In genomic region chr4:148472436-148473174, GRCm38 (mm10) we compare ENCODE assay signal across 27 mouse cellular contexts. TPM values are rescaled to one million over a fixed set of nuclear protein-coding genes. Genes with fewer than 3 reads are reported as not detected.
A peak's percentile ranks its signal among the peaks of the same experiment; 100 is the strongest.
DNase-seq lines count a peak whose midpoint lies in the region; ATAC-seq lines count a peak whose summit lies in the region.
"Had no signal": no experiment of that assay in that cellular context is flagged by ENCODE, and none has a peak within 500 bp of the region (broad histone marks: within the 10 kb centered on the region; RNA-seq: fewer than 3 reads in every experiment).

No protein-coding gene starts in this region.

- H3K9me3 ChIP-seq in embryonic facial prominence, embryonic 13.5 days = no peaks in the 10 kb centered on the region
- no peaks in the 10 kb centered on the region for H3K9me3 ChIP-seq in embryonic facial prominence, embryonic 10.5 days
- H3K9me3 ChIP-seq in kidney, embryonic 15.5 days (replicated peaks) = no peaks in the 10 kb centered on the region
- no peaks in the 10 kb centered on the region for H3K9me3 ChIP-seq in limb, embryonic 11.5 days (ENCODE audit: control insufficient read depth, low read length)
- H3K9me3 ChIP-seq: embryonic facial prominence, embryonic 15.5 days; heart, embryonic 12.5 days; midbrain, embryonic 10.5 days; neural tube, embryonic 13.5 days had no signal

- H3K36me3 ChIP-seq in embryonic facial prominence, embryonic 13.5 days = peaks cover 97% of the 10 kb centered on the region
- peaks cover 99% of the 10 kb centered on the region for H3K36me3 ChIP-seq in embryonic facial prominence, embryonic 10.5 days (replicated peaks)
- H3K36me3 ChIP-seq in kidney, embryonic 15.5 days = peaks cover 96% of the 10 kb centered on the region
- peaks cover 23% of the 10 kb centered on the region for H3K36me3 ChIP-seq in limb, embryonic 11.5 days (ENCODE audit: control insufficient read depth, insufficient read depth, low read length)

- no peak for DNase-seq in embryonic facial prominence, embryonic 10.5 days (ENCODE audit: low spot score)
- no peak for DNase-seq in kidney, postnatal 4 days
- peak; percentile 28 for DNase-seq in adipocyte (ENCODE audit: low spot score)
- DNase-seq in limb, embryonic 11.5 days (ENCODE audit: low spot score) = no peak
- DNase-seq in T-cell, adult 2 months (ENCODE audit: low spot score) = no peak
- no peak for DNase-seq in ovary, postnatal 10 days (ENCODE audit: low spot score)
- DNase-seq: cerebellum, adult 2 months; cerebellum, postnatal 36 days; embryo, embryonic 11 days; gastrocnemius, postnatal 14 days; heart, postnatal 10 days; lung, adult 18-20 months; lung, postnatal 10 days; right cerebral cortex, adult 18-20 months; right cerebral cortex, postnatal 4 days; thymus, postnatal 14 days had no signal

- no peak for ATAC-seq in embryonic facial prominence, embryonic 13.5 days (ENCODE audit: insufficient number of reproducible peaks, insufficient read depth, low FRiP score, low TSS enrichment, low read depth)
- no peak for ATAC-seq in kidney, embryonic 15.5 days (replicated peaks; ENCODE audit: low FRiP score)
- no peak for ATAC-seq in limb, embryonic 11.5 days (ENCODE audit: insufficient number of reproducible peaks, low FRiP score, low TSS enrichment, low read depth)
- ATAC-seq: forebrain, embryonic 14.5 days; hindbrain, postnatal 0 days; intestine, embryonic 16.5 days; midbrain, embryonic 16.5 days had no signal

- H3K27ac ChIP-seq in embryonic facial prominence, embryonic 13.5 days = no peak overlapping the region
- no peak overlapping the region for H3K27ac ChIP-seq in embryonic facial prominence, embryonic 10.5 days (replicated peaks)
- peak overlapping the region; percentile 38; the same call in 1 of the 2 replicates for H3K27ac ChIP-seq in kidney, embryonic 15.5 days
- peak overlapping the region; percentile 71 for H3K27ac ChIP-seq in limb, embryonic 11.5 days (replicated peaks; ENCODE audit: low read depth, low read length)
- H3K27ac ChIP-seq: hindbrain, postnatal 0 days; midbrain, embryonic 10.5 days; neural tube, embryonic 13.5 days had no signal

- peak overlapping the region; percentile 44; the same call in 1 of the 2 replicates for H3K9ac ChIP-seq in embryonic facial prominence, embryonic 13.5 days
- no peak overlapping the region for H3K9ac ChIP-seq in kidney, embryonic 15.5 days
- H3K9ac ChIP-seq in limb, embryonic 11.5 days (ENCODE audit: low read length) = no peak overlapping the region
- H3K9ac ChIP-seq: embryonic facial prominence, embryonic 15.5 days; heart, embryonic 12.5 days; neural tube, embryonic 13.5 days had no signal

- H3K4me3 ChIP-seq in embryonic facial prominence, embryonic 13.5 days = no peak overlapping the region
- H3K4me3 ChIP-seq in embryonic facial prominence, embryonic 10.5 days = no peak overlapping the region
- H3K4me3 ChIP-seq in kidney, embryonic 15.5 days (replicated peaks) = no peak overlapping the region
- H3K4me3 ChIP-seq in limb, embryonic 11.5 days (ENCODE audit: low read depth, low read length) = no peak overlapping the region
- H3K4me3 ChIP-seq: embryonic facial prominence, embryonic 15.5 days; heart, embryonic 12.5 days; midbrain, embryonic 10.5 days; myocyte; neural tube, embryonic 13.5 days had no signal

- H3K4me2 ChIP-seq in embryonic facial prominence, embryonic 13.5 days = no peak overlapping the region
- H3K4me2 ChIP-seq in kidney, embryonic 15.5 days = no peak overlapping the region
- H3K4me2 ChIP-seq in limb, embryonic 11.5 days (ENCODE audit: low read depth, severe bottlenecking) = no peak overlapping the region
- H3K4me2 ChIP-seq: embryonic facial prominence, embryonic 15.5 days; heart, embryonic 12.5 days; neural tube, embryonic 13.5 days had no signal

- 89% methylated on average over 8 of the region's 8 CpGs for WGBS in embryonic facial prominence, embryonic 13.5 days
- 91% methylated on average over 8 of the region's 8 CpGs for WGBS in embryonic facial prominence, embryonic 10.5 days
- WGBS in kidney, embryonic 15.5 days = 94% methylated on average over 8 of the region's 8 CpGs
- 93% methylated on average over 8 of the region's 8 CpGs for whole genome bisulfite sequencing in limb, embryonic 11.5 days

- H3K27me3 ChIP-seq in embryonic facial prominence, embryonic 13.5 days = no peaks in the 10 kb centered on the region
- no peaks in the 10 kb centered on the region for H3K27me3 ChIP-seq in embryonic facial prominence, embryonic 10.5 days (replicated peaks; ENCODE audit: low read depth, poor library complexity, severe bottlenecking)
- H3K27me3 ChIP-seq in kidney, embryonic 15.5 days = no peaks in the 10 kb centered on the region
- H3K27me3 ChIP-seq in limb, embryonic 11.5 days (ENCODE audit: control insufficient read depth, insufficient read depth, low read length) = no peaks in the 10 kb centered on the region
- H3K27me3 ChIP-seq: embryonic facial prominence, embryonic 15.5 days; heart, embryonic 12.5 days; neural tube, embryonic 13.5 days had no signal

- H3K4me1 ChIP-seq in embryonic facial prominence, embryonic 13.5 days = peaks cover 10% of the 10 kb centered on the region
- H3K4me1 ChIP-seq in embryonic facial prominence, embryonic 10.5 days = peaks cover 14% of the 10 kb centered on the region
- H3K4me1 ChIP-seq in kidney, embryonic 15.5 days = no peaks in the 10 kb centered on the region
- peaks cover 13% of the 10 kb centered on the region for H3K4me1 ChIP-seq in limb, embryonic 11.5 days (ENCODE audit: control insufficient read depth, insufficient read depth, low read length)
- H3K4me1 ChIP-seq: heart, embryonic 12.5 days; midbrain, embryonic 10.5 days had no signal

RNA-seq across cellular contexts. Expression of gene Mtor, which starts 24.2 kb away (rescaled TPM):
- 14.1 and 16.5 TPM in 2 replicates for polyA plus RNA-seq in embryonic facial prominence, embryonic 13.5 days (2015; fragmentation: Nextera tagmentation; extraction: Ambion mirVana)
- 20.7 and 23.7 TPM in 2 replicates for polyA plus RNA-seq in embryonic facial prominence, embryonic 10.5 days (2016; fragmentation: Nextera tagmentation; extraction: Ambion mirVana)
- polyA plus RNA-seq in kidney, embryonic 15.5 days (2015; fragmentation: Nextera tagmentation; extraction: Ambion mirVana) = 19.5 and 20.0 TPM in 2 replicates
- 23.0 and 27.3 TPM in 2 replicates for polyA plus RNA-seq in limb, embryonic 11.5 days (2014; fragmentation: Nextera tagmentation; extraction: Ambion mirVana)

RNA-seq across cellular contexts. Expression of gene Angptl7, which starts 27.7 kb away (rescaled TPM):
- polyA plus RNA-seq in embryonic facial prominence, embryonic 13.5 days (2015; fragmentation: Nextera tagmentation; extraction: Ambion mirVana) = 0.51 and 1.3 TPM in 2 replicates
- 0.23 and 0.37 TPM in 2 replicates for polyA plus RNA-seq in embryonic facial prominence, embryonic 10.5 days (2016; fragmentation: Nextera tagmentation; extraction: Ambion mirVana)
- polyA plus RNA-seq in kidney, embryonic 15.5 days (2015; fragmentation: Nextera tagmentation; extraction: Ambion mirVana) = 1.4 and 3.8 TPM in 2 replicates
- polyA plus RNA-seq in limb, embryonic 11.5 days (2014; fragmentation: Nextera tagmentation; extraction: Ambion mirVana) = 0.11 and 0.17 TPM in 2 replicates

RNA-seq across cellular contexts. Expression of gene Ubiad1, which starts 28.0 kb away (rescaled TPM):
- polyA plus RNA-seq in embryonic facial prominence, embryonic 13.5 days (2015; fragmentation: Nextera tagmentation; extraction: Ambion mirVana) = 20.9 and 21.1 TPM in 2 replicates
- 22.9 and 23.6 TPM in 2 replicates for polyA plus RNA-seq in embryonic facial prominence, embryonic 10.5 days (2016; fragmentation: Nextera tagmentation; extraction: Ambion mirVana)
- polyA plus RNA-seq in kidney, embryonic 15.5 days (2015; fragmentation: Nextera tagmentation; extraction: Ambion mirVana) = 24.9 and 26.8 TPM in 2 replicates
- polyA plus RNA-seq in limb, embryonic 11.5 days (2014; fragmentation: Nextera tagmentation; extraction: Ambion mirVana) = 15.2 and 15.9 TPM in 2 replicates

Comparison
In these comparisons a context has a peak if more than half of its experiments do, and no peak if none do; other contexts are left out.
1. H3K27ac ChIP-seq: peak in kidney, embryonic 15.5 days (single experiment) and limb, embryonic 11.5 days (single experiment); none in embryonic facial prominence, embryonic 13.5 days (single experiment) and embryonic facial prominence, embryonic 10.5 days (single experiment).